11 mouse cellular contexts compared by ENCODE assay signal in the genomic region with DNA sequence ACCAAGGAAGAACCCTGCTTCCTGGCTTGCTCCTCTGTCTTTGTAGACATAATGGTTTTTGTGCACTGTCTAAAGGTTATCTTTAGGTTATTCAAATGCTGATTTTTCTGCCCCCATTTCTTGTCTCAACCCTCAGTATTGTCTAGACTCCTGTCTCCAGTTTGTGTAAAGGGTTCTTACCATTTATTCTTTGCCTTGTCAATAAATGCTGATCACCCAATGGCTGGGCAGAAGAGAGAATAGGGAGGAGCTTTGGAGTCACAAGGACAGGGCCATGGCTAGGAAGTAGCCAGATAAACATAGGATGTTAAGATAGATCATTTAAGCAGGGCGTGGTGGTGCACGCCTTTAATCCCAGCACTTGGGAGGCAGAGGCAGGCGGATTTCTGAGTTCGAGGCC.
"Had no signal": no experiment of that assay in that cellular context is flagged by ENCODE, and none has a peak within 500 bp of the region (broad histone marks: within the 10 kb centered on the region; RNA-seq: fewer than 3 reads in every experiment).

No protein-coding gene starts in this region.

- DNase-seq: left cerebral cortex, postnatal 4 days; liver, embryonic 13.5 days; liver, postnatal 0 days; lung, adult 18-20 months; lung, adult 2 months; lung, embryonic 14.5 days; lung, postnatal 10 days; lung, postnatal 14 days; lung, postnatal 36 days; lung, postnatal 4 days; midbrain, embryonic 14.5 days had no signal
